Mouse (Mus musculus) embryonic facial prominence, embryonic 10.5 days (tissue): ENCODE measurements at regions not wholly inside any gene's neighbourhood (a gene's known extent, or its start where the extent isn't known, plus 50 kb on each side); places are given as distances from the start of the nearest gene placed in this dataset.
A peak's percentile ranks its signal among the peaks of the same experiment; 100 is the strongest.

Experiments used
- DNase-seq: peaks from one replicate; pipeline ENCODE4 v3.0.0-alpha.2; 2017; ENCODE audit warnings: low spot score
- H3K27ac ChIP-seq: fragments of 300-500 bp; sonication (generic); replicated peaks from 2 replicates; pipeline ENCODE4 v1.5.1; 2016; ENCODE audit warnings: mild to moderate bottlenecking
- H3K27me3 ChIP-seq: fragments of 300-500 bp; sonication (generic); replicated peaks from 2 replicates; pipeline ENCODE4 v1.6.1; 2016; ENCODE audit warnings: low read depth, mild to moderate bottlenecking; ENCODE audit not compliant: poor library complexity, severe bottlenecking
- H3K36me3 ChIP-seq: fragments of 300-500 bp; sonication (generic); replicated peaks from 2 replicates; pipeline ENCODE4 v1.6.1; 2016; ENCODE audit warnings: mild to moderate bottlenecking, moderate library complexity
- H3K4me1 ChIP-seq: fragments of 300-500 bp; sonication (generic); 2 replicates; pipeline ENCODE4 v1.6.1; 2016
- H3K4me3 ChIP-seq: fragments of 300-500 bp; sonication (generic); 2 replicates; pipeline ENCODE4 v1.5.1; 2016; ENCODE audit warnings: mild to moderate bottlenecking, moderate library complexity
- H3K9me3 ChIP-seq: fragments of 300-500 bp; sonication (generic); 2 replicates; pipeline ENCODE4 v1.6.1; 2016; ENCODE audit warnings: mild to moderate bottlenecking
- WGBS: fragments of 180-500 bp; shearing (Covaris S2); methylation state at CpG from one replicate; pipeline ENCODE4 v1.1.7; 2016; 5-methylcytosine and 5-hydroxymethylcytosine counted together

- 89% methylated on average over 5 of the region's 5 CpGs for WGBS
- Histone ChIP-seq H3K27me3 (no peaks in the 10 kb centered on the region), H3K9me3 (no peaks in the 10 kb centered on the region), H3K4me3 (no peak overlapping the region), H3K27ac (no peak overlapping the region), H3K36me3 (no peaks in the 10 kb centered on the region), H3K4me1 (no peaks in the 10 kb centered on the region)
- DNase-seq, result no peak
These were observed 122.4 kb downstream of the Amer2 start for GRCm38 (mm10) chr14:60495441-60495840.

DNA sequence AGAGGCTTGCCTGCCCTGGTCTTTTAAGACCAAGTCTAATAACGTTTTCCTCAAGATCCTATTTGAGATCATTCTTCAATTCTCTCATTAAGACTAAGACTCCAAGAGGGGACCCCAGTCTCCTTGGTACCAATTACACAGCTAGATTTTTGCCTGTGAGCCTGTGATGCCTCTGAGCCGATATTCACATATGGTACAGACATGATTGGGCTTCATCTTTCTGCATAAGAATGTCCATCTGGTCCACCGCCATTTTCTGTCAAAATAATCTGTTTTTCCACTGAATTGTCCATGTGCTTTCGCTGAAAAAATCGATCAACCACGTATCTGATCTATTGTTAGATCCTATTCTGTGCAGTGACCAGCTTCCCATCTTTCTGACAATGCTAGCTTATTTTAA lies 129.5 kb downstream of the Amer2 start:
- no peaks in the 10 kb centered on the region for H3K36me3 ChIP-seq
- WGBS, result 78% methylated on average over 6 of the region's 6 CpGs
- no peak overlapping the region for H3K4me3 ChIP-seq
- H3K27ac ChIP-seq, result no peak overlapping the region
- peaks cover 8% of the 10 kb centered on the region for H3K4me1 ChIP-seq
- H3K9me3 ChIP-seq, result no peaks in the 10 kb centered on the region
- DNase-seq, result no peak
- no peaks in the 10 kb centered on the region for H3K27me3 ChIP-seq

DNA sequence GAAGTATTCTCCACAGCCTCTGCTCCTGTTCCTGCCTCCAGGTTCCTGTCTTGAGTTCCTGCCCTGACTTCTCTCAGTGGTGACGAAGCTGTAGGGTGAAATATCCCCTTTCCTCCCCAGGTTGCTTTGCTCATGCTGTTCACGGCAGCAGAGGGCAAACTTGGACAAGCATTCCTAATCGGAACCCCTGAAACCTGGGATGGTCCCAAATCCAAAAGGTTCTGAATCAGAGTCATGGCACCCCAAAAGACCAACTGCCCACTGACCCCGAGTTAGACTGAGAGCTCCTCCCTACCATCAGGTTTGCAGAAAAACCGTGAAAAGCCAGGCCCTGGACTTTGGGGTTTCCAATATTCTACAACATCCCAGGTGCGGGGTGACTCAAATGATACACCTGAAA lies 128.7 kb upstream of the Spata13 start:
- Histone ChIP-seq H3K36me3 (no peaks in the 10 kb centered on the region), H3K9me3 (no peaks in the 10 kb centered on the region), H3K27ac (no peak overlapping the region), H3K4me1 (peaks cover 8% of the 10 kb centered on the region), H3K27me3 (no peaks in the 10 kb centered on the region), H3K4me3 (no peak overlapping the region)
- 88% methylated on average over 6 of the region's 6 CpGs for WGBS
- no peak for DNase-seq

GRCm38 (mm10) chr14:60506296-60506695 lies 127.5 kb upstream of the Spata13 start:
- H3K4me1 ChIP-seq, result peaks cover 8% of the 10 kb centered on the region
- H3K27ac ChIP-seq, result no peak overlapping the region
- no peaks in the 10 kb centered on the region for H3K9me3 ChIP-seq
- no peaks in the 10 kb centered on the region for H3K27me3 ChIP-seq
- 68% methylated on average over 12 of the region's 12 CpGs for WGBS
- no peak for DNase-seq
- H3K4me3 ChIP-seq, result no peak overlapping the region
- no peaks in the 10 kb centered on the region for H3K36me3 ChIP-seq

DNA sequence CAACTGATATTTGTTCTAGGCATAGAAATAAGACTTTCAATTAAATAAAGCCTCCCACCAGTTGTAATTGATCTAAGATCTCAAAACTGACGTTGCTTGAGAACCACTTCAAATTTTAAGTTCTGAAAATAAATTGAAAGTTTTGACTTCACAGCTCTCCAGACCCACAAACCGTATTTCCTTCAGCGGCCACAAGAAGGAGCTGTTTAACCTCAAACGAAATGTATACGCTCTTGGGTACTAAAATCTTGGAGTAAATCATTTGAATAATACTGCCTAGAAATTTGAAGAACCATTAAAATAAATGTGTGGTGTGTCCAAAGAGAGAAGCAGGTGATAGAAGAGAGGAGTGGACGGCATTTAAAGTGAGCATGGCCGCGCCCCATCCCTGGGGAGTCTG lies 120.2 kb upstream of the Spata13 start:
- H3K36me3 ChIP-seq, result no peaks in the 10 kb centered on the region
- no peaks in the 10 kb centered on the region for H3K4me1 ChIP-seq
- 32% methylated on average over 8 of the region's 8 CpGs for WGBS
- no peaks in the 10 kb centered on the region for H3K9me3 ChIP-seq
- H3K27me3 ChIP-seq, result no peaks in the 10 kb centered on the region
- no peak overlapping the region for H3K4me3 ChIP-seq
- no peak overlapping the region for H3K27ac ChIP-seq
- peak; percentile 53 for DNase-seq

DNA sequence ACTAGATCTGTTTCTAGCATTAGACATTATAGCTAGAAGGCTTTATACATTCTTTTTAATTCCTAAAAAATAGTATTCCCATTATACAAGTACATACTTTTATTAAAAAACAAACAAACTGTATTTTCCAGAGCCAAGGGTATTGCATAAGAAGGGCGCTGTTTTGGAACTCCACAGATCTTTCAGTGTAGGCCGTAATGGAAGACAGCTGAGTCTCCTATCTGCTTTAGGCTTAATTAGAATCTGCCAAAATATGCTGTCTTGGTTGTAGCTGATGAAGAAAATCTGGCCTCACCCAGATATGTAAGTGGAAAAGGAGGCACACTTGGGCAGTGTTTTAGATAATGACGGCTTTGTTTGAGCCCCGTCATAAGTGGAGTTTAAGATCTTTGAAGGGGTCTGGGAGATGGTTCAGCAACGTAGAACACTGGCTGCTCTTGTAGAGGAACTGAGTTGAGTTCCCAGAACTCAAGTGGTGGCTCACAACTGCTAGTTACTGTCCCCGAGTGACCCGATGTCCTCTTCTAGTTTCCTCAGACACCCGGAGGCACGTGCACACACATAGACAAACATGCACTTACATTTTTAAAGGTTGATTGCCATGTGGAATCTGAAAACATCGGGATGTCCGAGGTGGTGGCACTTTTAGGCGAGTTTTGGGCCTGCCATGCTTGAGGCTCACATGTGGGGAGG lies 118.6 kb upstream of the Spata13 start:
- DNase-seq, result no peak
- H3K9me3 ChIP-seq, result no peaks in the 10 kb centered on the region

DNA sequence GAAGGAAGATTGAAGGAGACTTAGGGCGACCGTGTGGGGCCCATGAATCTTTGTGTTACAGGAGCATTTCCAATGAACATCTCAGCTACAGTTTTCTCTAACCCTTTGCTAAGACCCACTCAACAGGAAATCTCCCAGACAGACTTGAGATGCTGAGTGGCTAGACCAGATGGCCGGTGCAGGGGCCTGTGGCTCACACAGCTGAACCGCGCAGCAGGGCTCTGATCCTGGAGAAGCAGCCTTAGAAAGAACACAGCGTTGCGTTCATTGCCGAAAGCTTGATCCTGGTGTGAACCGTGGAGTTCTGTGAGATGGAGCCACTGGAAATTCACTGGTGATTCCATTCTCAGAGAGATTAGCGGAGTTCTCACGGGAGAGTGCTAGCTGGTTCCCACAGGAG lies 115.9 kb upstream of the Spata13 start:
- no peak for DNase-seq
- H3K27ac ChIP-seq, result no peak overlapping the region
- no peak overlapping the region for H3K4me3 ChIP-seq
- H3K36me3 ChIP-seq, result no peaks in the 10 kb centered on the region
- H3K9me3 ChIP-seq, result no peaks in the 10 kb centered on the region
- WGBS, result 93% methylated on average over 11 of the region's 11 CpGs
- H3K27me3 ChIP-seq, result no peaks in the 10 kb centered on the region
- no peaks in the 10 kb centered on the region for H3K4me1 ChIP-seq

More for the DNA sequence above, 118.6 kb upstream of the Spata13 start:
- Histone ChIP-seq H3K36me3 (no peaks in the 10 kb centered on the region), H3K4me1 (no peaks in the 10 kb centered on the region), H3K4me3 (no peak overlapping the region), H3K27ac (no peak overlapping the region), H3K27me3 (no peaks in the 10 kb centered on the region)
- 85% methylated on average over 12 of the region's 12 CpGs for WGBS

DNA sequence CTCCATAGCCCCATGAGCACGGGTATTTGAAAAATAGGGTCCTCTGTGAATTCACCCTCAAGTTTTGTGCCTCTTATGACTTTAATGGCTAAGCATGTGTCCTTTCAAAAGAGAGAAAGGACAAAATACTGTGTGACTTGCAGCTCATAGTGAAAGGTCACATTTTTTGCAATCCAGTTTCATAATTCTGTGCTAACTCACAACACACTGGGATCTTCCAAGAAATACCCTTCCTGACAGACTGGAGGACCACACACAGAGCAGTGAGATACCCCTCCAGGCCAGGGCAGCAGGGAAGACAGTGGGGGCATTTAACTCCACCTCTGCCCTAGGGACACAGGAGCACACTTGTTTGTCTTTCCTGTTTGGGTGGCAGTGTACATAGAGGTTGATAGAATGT lies 110.8 kb upstream of the Spata13 start:
- DNase-seq, result no peak
- Histone ChIP-seq H3K27ac (no peak overlapping the region), H3K4me1 (no peaks in the 10 kb centered on the region), H3K36me3 (no peaks in the 10 kb centered on the region), H3K4me3 (no peak overlapping the region), H3K9me3 (no peaks in the 10 kb centered on the region), H3K27me3 (no peaks in the 10 kb centered on the region)
- WGBS, result 65% methylated on average over 1 of the region's 1 CpGs

- H3K27me3 ChIP-seq, result no peaks in the 10 kb centered on the region
- no peak overlapping the region for H3K27ac ChIP-seq
- WGBS, result 85% methylated on average over 4 of the region's 4 CpGs
- H3K36me3 ChIP-seq, result no peaks in the 10 kb centered on the region
- H3K4me3 ChIP-seq, result no peak overlapping the region
- H3K9me3 ChIP-seq, result no peaks in the 10 kb centered on the region
- peaks cover 5% of the 10 kb centered on the region for H3K4me1 ChIP-seq
- DNase-seq, result no peak
These were observed 108.9 kb upstream of the Spata13 start for GRCm38 (mm10) chr14:60524869-60525268.

DNA sequence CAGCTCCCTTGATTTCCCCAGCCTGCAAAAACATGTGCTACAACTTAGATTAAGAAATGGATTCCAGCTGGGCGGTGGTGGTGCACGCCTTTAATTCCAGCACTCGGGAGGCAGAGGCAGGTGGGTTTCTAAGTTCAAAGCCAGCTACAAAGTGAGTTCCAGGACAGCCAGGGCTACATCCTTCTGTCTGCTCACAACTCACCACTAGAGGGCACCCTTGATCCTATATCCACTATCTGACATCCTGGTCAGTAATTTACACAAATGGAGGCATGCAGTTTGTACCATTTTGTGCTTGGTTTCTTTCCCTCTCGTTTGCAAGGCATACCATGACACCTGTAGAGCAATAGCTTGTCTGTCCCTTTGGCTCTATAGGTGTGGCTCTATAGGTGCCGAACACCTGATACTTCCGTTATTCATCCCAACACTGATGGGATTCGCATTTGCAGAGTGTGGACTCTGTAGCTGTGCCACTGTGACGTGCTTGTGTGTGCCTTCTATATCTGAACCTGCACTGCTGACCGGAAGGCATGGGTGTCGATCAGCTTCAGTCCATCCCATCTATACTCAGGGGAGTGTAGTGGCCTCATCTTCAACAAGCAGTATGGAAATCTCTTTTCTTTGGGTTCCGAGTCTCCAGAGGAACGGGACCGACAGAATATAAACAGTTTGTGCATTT lies 108.4 kb upstream of the Spata13 start:
- H3K9me3 ChIP-seq, result no peaks in the 10 kb centered on the region
- peaks cover 10% of the 10 kb centered on the region for H3K4me1 ChIP-seq
- H3K4me3 ChIP-seq, result no peak overlapping the region
- peak; percentile 66 for DNase-seq
- no peak overlapping the region for H3K27ac ChIP-seq
- no peaks in the 10 kb centered on the region for H3K36me3 ChIP-seq
- 76% methylated on average over 13 of the region's 13 CpGs for WGBS
- no peaks in the 10 kb centered on the region for H3K27me3 ChIP-seq

GRCm38 (mm10) chr14:60525979-60526378 lies 107.8 kb upstream of the Spata13 start:
- no peaks in the 10 kb centered on the region for H3K27me3 ChIP-seq
- peaks cover 12% of the 10 kb centered on the region for H3K4me1 ChIP-seq
- DNase-seq, result no peak
- no peaks in the 10 kb centered on the region for H3K9me3 ChIP-seq
- no peak overlapping the region for H3K27ac ChIP-seq
- H3K36me3 ChIP-seq, result no peaks in the 10 kb centered on the region
- 78% methylated on average over 3 of the region's 3 CpGs for WGBS
- no peak overlapping the region for H3K4me3 ChIP-seq

DNA sequence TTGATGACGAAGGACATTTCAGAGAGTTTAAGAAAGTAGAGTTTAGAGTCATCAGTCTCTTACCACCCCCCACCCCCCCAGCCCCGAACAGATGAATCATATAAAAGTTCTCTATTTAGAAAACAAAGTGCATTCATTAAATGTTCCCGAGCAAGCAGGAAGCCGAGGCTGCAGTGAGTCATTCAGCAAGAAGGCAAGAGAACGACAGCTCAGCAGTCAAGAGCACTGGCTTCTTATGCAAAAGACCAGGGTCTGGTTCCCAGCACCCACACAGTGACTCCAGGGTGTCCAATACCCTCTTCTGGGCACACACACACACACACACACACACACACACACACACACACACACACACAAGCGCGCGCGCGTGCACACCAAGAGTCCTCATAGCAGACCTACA lies 107.0 kb upstream of the Spata13 start:
- DNase-seq, result no peak
- H3K4me1 ChIP-seq, result peaks cover 12% of the 10 kb centered on the region
- WGBS, result 84% methylated on average over 10 of the region's 10 CpGs
- H3K9me3 ChIP-seq, result peaks cover 1% of the 10 kb centered on the region; the same call in 1 of the 2 replicates
- H3K4me3 ChIP-seq, result no peak overlapping the region
- no peak overlapping the region for H3K27ac ChIP-seq
- H3K27me3 ChIP-seq, result no peaks in the 10 kb centered on the region
- H3K36me3 ChIP-seq, result no peaks in the 10 kb centered on the region

DNA sequence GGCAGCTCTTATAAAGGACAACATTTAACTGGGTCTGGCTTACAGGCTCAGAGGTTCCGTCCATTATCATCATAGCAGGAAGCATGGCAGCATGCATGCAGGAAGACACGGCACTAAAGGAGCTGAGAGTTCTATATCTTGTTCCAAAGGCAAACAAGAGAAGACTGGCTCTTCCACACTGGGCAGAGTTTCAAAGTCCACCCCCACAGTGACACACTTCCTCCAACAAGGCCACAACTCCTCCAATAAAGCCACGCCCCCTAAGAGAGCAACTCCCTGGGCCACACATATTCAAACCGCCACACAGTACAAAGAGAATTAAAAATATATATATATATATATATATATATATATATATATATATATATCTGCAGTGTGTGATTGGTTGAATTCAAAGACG lies 105.8 kb upstream of the Spata13 start:
- H3K4me3 ChIP-seq, result no peak overlapping the region
- 92% methylated on average over 5 of the region's 5 CpGs for WGBS

More for the DNA sequence above, 105.8 kb upstream of the Spata13 start:
- Histone ChIP-seq H3K9me3 (peaks cover 3% of the 10 kb centered on the region; the same call in 1 of the 2 replicates), H3K27me3 (no peaks in the 10 kb centered on the region), H3K4me1 (peaks cover 15% of the 10 kb centered on the region), H3K27ac (no peak overlapping the region), H3K36me3 (no peaks in the 10 kb centered on the region)
- no peak for DNase-seq
